Mouse (Mus musculus) embryo, embryonic 11 days (tissue): ENCODE results near the gene Pklr.

ENCODE experiments used
- DNase-seq: peaks from one replicate; pipeline ENCODE4 v3.0.0-alpha.2; 2015

The Pklr gene

GRCm38 (mm10) chr3:89135958-89136357 is at the start of gene Pklr:
Gene Pklr, plus strand, starts transcription at chr3:89136142.
- no peak for DNase-seq

DNA sequence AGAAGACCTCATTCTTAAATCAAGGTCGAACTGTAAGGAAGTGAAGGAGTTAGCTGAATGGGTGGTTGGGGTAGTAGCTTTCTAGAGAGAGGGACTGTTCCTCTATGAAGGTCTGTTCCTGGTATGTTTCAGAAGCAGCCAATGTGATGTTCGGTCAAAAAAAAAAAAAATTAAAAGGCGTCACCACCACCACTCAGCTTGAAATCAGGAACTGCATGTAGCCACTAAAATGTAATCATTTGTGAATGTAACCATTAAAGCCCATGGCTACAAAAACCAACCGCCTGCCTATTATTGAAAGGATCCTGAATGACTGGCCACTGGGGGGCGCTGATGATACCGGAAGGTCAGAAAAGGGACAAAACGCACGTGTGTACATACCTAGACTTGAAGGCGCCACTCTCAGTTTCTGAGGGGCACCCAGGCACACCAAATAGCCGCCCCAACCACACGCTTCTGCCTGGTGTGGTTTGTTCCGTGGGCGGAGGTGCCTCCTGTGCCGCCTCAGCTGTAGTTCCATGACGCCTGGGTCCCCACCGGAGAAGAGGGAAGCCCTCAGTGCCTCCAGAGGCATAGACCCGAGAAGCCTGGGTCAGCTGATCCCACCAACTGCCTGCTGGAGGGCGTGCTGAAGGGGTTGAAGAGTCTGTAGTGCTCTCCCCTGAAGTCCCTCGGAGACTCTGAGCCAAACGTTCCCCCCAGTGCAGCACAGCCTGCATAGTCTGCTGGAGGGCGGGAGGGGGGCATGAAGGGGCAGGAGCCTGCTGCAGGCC is 48.4 kb upstream of the Pklr start:
- peak; percentile 87 for DNase-seq

- no peak for DNase-seq
Measured at GRCm38 (mm10) chr3:89088974-89089373, 47.0 kb upstream of the Pklr start.

DNA sequence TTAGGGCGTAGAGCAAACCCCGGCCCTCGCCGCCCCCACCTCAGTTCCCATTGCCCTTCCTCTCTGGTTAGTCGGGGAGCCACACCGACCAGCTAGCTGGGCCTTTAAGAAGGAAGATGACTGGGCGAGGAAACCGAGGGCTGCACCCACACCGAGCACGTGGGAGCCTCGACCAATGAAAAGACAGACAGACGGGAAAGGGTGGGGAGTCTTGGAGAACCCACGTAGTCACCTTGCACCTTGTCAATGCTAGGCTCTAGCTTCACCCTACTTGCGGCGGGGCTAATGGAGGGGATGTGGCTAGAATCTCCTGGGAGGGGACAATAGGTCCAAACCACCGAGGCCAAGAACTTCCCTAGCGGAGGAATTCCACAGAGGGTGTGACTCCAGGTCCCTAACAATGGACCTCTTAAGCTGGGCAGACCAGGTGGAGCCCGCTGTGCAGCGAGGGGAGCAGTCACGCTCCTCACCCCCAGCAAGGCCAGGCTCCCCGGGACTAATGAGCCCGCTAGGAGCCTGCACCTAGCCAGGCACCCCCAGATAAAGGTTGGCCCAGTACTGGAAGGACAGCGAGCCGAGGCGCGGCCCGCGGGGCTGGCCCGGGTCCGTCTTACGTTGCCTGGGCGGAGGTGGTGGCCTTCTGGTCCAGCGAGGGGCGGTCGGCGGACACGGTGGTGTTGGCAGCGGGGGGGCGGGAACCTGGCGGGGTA is 45.9 kb upstream of the Pklr start:
- DNase-seq: peak; percentile 87

DNA sequence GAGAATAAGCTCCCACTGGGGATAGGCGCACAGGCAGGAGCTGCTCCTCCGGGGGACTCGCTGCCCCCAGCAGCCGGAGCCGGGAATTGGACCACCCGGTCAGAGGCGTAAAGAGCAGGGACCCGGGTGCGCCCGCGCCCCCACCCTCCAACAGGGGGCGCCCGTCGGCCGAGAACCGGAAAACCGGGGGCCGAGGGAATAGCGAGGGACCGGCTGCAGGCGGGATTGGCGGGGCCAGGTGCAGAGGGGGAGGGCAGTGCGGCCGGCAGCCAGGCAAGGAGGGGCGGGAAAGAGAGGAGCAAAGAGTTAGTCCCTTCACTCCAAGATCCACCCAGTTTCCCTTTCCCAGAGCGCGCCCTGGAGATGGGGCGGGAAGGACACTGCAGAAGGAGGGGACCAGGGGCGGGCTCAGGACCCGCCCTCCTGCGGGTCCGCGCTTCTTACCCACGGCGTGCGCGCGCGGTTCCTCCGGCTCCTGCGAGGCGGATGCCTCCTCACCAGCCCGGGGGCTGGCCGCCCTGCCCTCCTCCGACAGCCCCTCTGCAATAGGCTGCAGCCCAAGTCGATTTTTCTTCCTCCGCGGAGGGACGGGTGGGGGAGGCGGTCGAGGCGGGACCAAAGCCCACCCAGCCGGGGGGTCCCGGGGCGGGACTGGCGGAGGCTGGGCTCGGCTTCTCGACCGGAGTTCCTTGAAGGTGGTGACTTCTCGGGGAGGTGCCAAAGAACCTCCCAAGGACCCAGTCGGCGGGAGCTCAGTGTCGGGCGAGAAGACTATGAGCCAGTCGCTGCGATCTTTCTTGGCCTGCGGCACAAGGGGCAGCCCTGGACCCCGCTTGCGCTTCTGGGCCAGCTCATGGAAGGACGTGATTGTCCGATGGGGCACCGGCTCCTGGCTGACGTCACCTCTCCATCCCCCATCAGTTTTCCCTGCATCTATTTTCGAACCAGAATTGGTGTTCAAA is 45.0 kb upstream of the Pklr start:
- peak; percentile 89 for DNase-seq

- peak; percentile 11 for DNase-seq
Measured at GRCm38 (mm10) chr3:89091811-89092508, 44.0 kb upstream of the Pklr start.

DNA sequence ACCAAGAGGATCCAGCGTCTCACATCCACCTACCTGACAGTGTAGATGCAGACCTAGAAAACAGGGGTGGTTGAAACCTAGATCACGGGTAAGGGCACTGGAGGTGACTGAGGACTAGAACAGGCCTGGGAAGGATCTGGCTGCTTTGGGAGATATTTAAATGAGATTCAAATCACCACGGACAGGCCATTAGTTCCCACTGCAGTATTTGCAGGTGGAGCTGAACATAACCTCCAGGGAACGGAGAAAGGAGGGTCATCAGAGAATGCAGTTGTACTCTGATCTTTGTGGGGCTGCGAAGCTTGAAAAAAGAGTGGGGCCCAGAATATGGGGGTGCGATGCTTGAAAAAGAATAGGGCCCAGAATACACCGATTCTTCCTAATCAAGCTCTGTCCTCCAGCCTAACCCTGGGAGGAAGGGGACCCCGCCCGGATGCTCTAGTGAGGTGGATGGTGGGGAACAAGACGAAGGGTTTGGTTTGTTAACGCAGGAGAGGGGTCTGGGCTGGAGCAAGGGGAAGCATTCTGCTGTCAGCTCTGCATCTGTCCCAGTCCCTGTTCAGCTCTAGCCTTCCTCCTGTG is 43.3 kb upstream of the Pklr start:
- no peak for DNase-seq

- DNase-seq: peak; percentile 88
Measured at GRCm38 (mm10) chr3:89093175-89093574, 42.8 kb upstream of the Pklr start, which contains the start of gene Rusc1. Gene Rusc1, minus strand, starts transcription at chr3:89093311.

- no peak for DNase-seq
Measured at GRCm38 (mm10) chr3:89094021-89094420, 41.9 kb upstream of the Pklr start.

DNA sequence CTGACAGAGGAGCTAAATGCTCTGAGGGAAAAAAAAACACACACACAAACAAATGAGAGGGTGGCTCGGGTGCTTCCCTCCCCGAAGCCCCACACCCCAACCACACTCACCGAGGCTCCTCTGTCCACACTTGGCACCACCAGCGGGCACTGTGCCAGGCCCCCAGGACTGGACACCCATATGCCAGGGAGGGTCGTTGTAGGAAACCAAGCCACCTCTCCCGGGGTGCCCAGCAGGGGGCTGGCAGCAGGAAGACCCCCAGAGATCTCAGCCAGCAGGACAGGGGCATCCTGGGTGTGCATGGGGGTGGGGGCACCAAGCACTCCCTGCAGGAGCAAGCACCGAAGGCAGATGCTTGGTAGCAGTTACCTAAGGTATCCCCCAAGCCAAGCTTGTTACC is 35.1 kb upstream of the Pklr start, which contains the start of gene Gm43738:
TSS of gene Gm43738 (minus strand) at position 289 of the 400 bp plus-strand sequence.
- DNase-seq: no peak

GRCm38 (mm10) chr3:89101459-89101811 is 34.5 kb upstream of the Pklr start:
- DNase-seq: no peak

DNA sequence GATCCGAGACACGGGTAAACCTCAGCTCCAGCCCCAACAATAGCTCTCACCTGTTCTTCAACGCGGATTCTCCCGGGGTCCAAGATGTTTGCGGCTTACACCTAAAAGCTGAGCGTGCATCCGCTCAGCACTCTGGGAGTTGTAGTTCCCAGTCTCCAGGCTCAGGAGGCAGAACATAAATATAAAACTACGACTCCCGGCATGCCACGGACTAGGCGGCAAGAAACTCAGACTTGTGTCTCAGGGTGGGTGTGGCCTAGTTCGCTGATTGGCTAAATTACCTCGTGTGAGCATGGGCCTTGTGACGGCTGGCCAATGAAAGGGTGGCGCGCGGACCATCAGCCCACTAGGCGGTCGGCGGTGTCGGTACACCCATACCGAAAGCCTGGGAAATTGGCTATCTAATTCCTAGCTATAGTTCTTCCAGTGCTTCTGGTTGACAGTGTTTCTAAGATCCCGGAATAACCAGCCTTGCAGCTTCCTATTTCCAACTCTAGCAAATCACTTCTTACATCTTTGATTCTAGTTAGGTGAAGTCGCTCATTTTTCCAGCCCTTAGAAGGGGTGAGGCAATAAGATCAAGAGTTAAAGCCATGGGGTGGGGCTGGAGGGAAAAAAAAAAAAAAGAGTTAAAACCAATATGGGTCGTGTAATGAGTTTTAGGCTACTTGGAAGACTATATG is 34.0 kb upstream of the Pklr start, which contains the start of gene Fdps:
TSS of gene Fdps (minus strand) at position 148 of the 683 bp plus-strand sequence.
- DNase-seq: peak; percentile 99

GRCm38 (mm10) chr3:89102495-89103290 is 33.2 kb upstream of the Pklr start:
- no peak for DNase-seq

- DNase-seq: no peak
Measured at GRCm38 (mm10) chr3:89103291-89103595, 32.7 kb upstream of the Pklr start.

- no peak for DNase-seq
Measured at GRCm38 (mm10) chr3:89106881-89107280, 29.1 kb upstream of the Pklr start.

- DNase-seq: no peak
Measured at GRCm38 (mm10) chr3:89107545-89107944, 28.4 kb upstream of the Pklr start.

DNA sequence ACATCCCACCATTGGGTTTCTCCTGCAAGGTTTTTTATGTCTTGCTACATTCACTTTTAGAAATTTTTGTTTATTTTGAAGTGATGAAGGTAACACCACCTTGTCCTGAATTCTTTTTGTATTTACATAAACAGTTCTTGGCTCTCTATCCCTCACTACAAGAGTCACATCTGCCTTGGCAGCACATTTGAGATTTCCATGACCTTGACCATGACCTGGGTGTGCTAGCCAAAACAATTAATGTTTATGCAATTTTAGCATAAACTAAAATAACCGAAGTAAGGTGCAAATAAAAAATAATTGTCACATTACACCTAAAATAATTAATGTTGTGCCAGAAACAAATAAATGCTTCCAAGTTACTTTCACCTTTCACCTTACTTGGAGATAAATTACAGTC is 27.8 kb upstream of the Pklr start:
- no peak for DNase-seq

DNA sequence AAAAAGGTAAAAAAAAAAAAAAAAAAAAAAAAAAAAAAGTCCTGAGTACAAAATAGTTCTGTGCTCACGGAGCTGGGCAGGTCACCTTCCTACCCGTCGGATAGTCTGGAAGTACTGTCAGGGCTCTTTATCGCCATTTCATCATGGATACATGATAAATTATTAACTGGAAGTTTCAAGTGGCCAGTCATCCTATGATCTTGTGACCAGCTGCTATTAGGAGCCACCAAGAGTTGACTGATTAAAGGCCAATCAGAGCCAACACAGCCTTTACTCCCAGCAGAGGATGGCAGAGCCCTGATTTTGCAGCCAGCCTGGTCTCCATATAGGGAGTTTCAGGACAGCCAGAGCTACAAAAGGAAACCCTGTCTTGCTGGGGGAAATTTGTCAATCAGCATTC is 22.9 kb upstream of the Pklr start:
- no peak for DNase-seq

DNA sequence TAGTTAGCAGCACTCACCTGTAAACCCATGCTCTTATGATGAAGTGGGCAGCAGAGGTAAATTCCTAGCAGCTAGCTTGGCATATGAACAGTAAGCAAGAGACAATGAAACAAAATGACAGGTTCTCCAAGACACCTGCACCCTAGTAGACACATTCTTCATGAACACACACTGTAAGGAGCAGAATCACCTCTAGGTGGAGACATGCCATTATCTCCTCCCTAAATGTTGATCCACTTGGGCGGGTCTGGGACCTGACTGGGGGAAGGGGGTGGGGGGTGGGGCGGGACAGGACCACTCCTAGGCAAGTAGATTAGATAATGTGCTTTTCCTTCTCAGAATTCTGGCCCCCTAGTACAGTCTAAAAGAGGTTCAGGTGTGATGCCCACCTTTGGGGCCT is 20.4 kb upstream of the Pklr start:
- peak; percentile 47 for DNase-seq

DNA sequence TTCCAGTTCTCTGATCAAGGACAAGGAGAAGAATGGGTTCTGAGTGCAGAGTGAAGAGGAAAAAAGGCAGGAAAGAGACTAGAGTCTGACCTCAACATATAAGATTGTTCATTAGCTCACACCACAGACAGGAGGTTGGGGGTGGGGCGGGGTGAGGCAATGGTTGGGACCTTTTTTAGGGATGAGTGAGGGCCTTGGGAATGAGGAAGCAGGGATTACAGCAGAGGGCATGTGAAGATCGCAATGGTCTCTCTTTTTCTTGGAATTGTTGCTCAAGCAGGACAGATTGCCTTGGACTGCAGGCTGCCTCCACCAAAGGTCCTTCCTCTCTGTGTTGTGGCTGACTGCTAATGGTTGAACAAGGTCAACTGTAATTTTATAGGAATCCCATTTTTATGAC is 12.6 kb upstream of the Pklr start:
- DNase-seq: no peak

- DNase-seq: no peak
Measured at GRCm38 (mm10) chr3:89124241-89124640, 11.7 kb upstream of the Pklr start.
